Mouse (Mus musculus) cerebellum, adult 9-10 months (tissue): ENCODE measurements at regions not wholly inside any gene's neighbourhood (a gene's known extent, or its start where the extent isn't known, plus 50 kb on each side); places are given as distances from the start of the nearest gene placed in this dataset.

Experiments used
- DNase-seq: peaks from one replicate; pipeline ENCODE4 v3.0.0; 2022

GRCm38 (mm10) chr4:58728641-58729040 is 58.9 kb downstream of the Olfr267 start:
- DNase-seq, result no peak

- no peak for DNase-seq
These were observed 61.1 kb downstream of the Olfr267 start for GRCm38 (mm10) chr4:58726424-58726823.

- DNase-seq, result peak; percentile 13
These were observed 64.7 kb downstream of the Olfr267 start for GRCm38 (mm10) chr4:58722772-58723171.

GRCm38 (mm10) chr4:58720682-58721081 is 66.8 kb downstream of the Olfr267 start:
- DNase-seq, result no peak

GRCm38 (mm10) chr4:58716426-58716825 is 71.1 kb downstream of the Olfr267 start:
- no peak for DNase-seq

- no peak for DNase-seq
These were observed 71.7 kb downstream of the Olfr267 start for GRCm38 (mm10) chr4:58715846-58716245.

- DNase-seq, result no peak
These were observed 73.3 kb downstream of the Olfr267 start for GRCm38 (mm10) chr4:58714221-58714620.

- no peak for DNase-seq
These were observed 74.6 kb downstream of the Olfr267 start for GRCm38 (mm10) chr4:58712875-58713274.

- no peak for DNase-seq
These were observed 75.3 kb downstream of the Olfr267 start for GRCm38 (mm10) chr4:58712166-58712565.

GRCm38 (mm10) chr4:58699236-58699798 is 88.2 kb downstream of the Olfr267 start:
- DNase-seq, result no peak

GRCm38 (mm10) chr4:58698828-58699227 is 88.7 kb downstream of the Olfr267 start:
- DNase-seq, result no peak

GRCm38 (mm10) chr4:58696684-58697083 is 90.8 kb downstream of the Olfr267 start:
- DNase-seq, result no peak

GRCm38 (mm10) chr4:58695281-58695680 is 92.2 kb downstream of the Olfr267 start:
- no peak for DNase-seq

GRCm38 (mm10) chr4:58693018-58693417 is 94.5 kb downstream of the Olfr267 start:
- no peak for DNase-seq

- DNase-seq, result no peak
These were observed 105.6 kb downstream of the Olfr267 start for GRCm38 (mm10) chr4:58681926-58682325.

GRCm38 (mm10) chr4:58677701-58678385 is 109.7 kb downstream of the Olfr267 start:
- DNase-seq, result no peak

- no peak for DNase-seq
These were observed 116.0 kb downstream of the Olfr267 start for GRCm38 (mm10) chr4:58671406-58672035.

- DNase-seq, result no peak
These were observed 116.6 kb downstream of the Olfr267 start for GRCm38 (mm10) chr4:58670906-58671250.

GRCm38 (mm10) chr4:58670107-58670905 is 116.6 kb upstream of the Lpar1 start:
- DNase-seq, result no peak

- no peak for DNase-seq
These were observed 114.9 kb upstream of the Lpar1 start for GRCm38 (mm10) chr4:58668368-58669153.

- peak; percentile 3 for DNase-seq
These were observed 110.0 kb upstream of the Lpar1 start for GRCm38 (mm10) chr4:58663628-58664205.

- DNase-seq, result no peak
These were observed 108.1 kb upstream of the Lpar1 start for GRCm38 (mm10) chr4:58661781-58662293.
